Mouse (Mus musculus): ENCODE measurements at regions not wholly inside any gene's neighbourhood (a gene's known extent, or its start where the extent isn't known, plus 50 kb on each side); places are given as distances from the start of the nearest gene placed in this dataset.

- DNase-seq (ENCODE audit: low spot score), result no peak
Observed at GRCm38 (mm10) chr3:134610244-134610643, 218.6 kb upstream of the Tacr3 start.

- DNase-seq (ENCODE audit: low spot score), result no peak
Observed at GRCm38 (mm10) chr3:134611516-134612297, 217.1 kb upstream of the Tacr3 start.

GRCm38 (mm10) chr3:134612298-134612616 is 216.6 kb upstream of the Tacr3 start:
- DNase-seq (ENCODE audit: low spot score), result no peak

GRCm38 (mm10) chr3:134629166-134630134 is 199.4 kb upstream of the Tacr3 start:
- peak; percentile 13 for DNase-seq (ENCODE audit: low spot score)

- DNase-seq (ENCODE audit: low spot score), result no peak
Observed at GRCm38 (mm10) chr3:134630135-134630516, 198.7 kb upstream of the Tacr3 start.

GRCm38 (mm10) chr3:134648727-134649445 is 179.9 kb upstream of the Tacr3 start:
- DNase-seq (ENCODE audit: low spot score), result no peak

- no peak for DNase-seq (ENCODE audit: low spot score)
Observed at GRCm38 (mm10) chr3:134654051-134654450, 174.8 kb upstream of the Tacr3 start.

- DNase-seq (ENCODE audit: low spot score), result no peak
Observed at GRCm38 (mm10) chr3:134694893-134695292, 133.9 kb upstream of the Tacr3 start.

- DNase-seq (ENCODE audit: low spot score), result no peak
Observed at GRCm38 (mm10) chr3:134718620-134719019, 110.2 kb upstream of the Tacr3 start.

- DNase-seq (ENCODE audit: low spot score), result no peak
Observed at GRCm38 (mm10) chr3:134735684-134736083, 93.1 kb upstream of the Tacr3 start.

GRCm38 (mm10) chr3:134761108-134761507 is 67.7 kb upstream of the Tacr3 start:
- DNase-seq (ENCODE audit: low spot score), result no peak

GRCm38 (mm10) chr3:134763264-134763936 is 65.4 kb upstream of the Tacr3 start:
- DNase-seq (ENCODE audit: low spot score), result no peak
